Mouse (Mus musculus) gonadal fat pad, adult 2 months (tissue): ENCODE results near the gene Tspan14. TPM values are rescaled to one million over a fixed set of nuclear protein-coding genes. Genes with fewer than 3 reads are reported as not detected.

Source experiments
- DNase-seq: peaks from one replicate; pipeline ENCODE4 v3.0.0-alpha.2; 2012; ENCODE audit warnings: low read depth
- polyA plus RNA-seq: library from polyadenylated mRNA; depleted of rRNA; stranded (reverse); fragments of >200 nt; gene quantifications from 2 replicates; pipeline ENCODE4 v1.2.3, GENCODE M21; 2012

Tspan14 gene
- polyA plus RNA-seq, 1 experiment: 100 TPM

- no peak for DNase-seq
Observed at GRCm38 (mm10) chr14:40952715-40953114, 13.9 kb downstream of the Tspan14 start.

GRCm38 (mm10) chr14:40952301-40952700, 14.3 kb downstream of the Tspan14 start:
- DNase-seq: no peak

GRCm38 (mm10) chr14:40949730-40950614, 16.6 kb downstream of the Tspan14 start:
- DNase-seq: no peak

- DNase-seq: no peak
Observed at GRCm38 (mm10) chr14:40949047-40949446, 17.6 kb downstream of the Tspan14 start.

GRCm38 (mm10) chr14:40948522-40948921, 18.1 kb downstream of the Tspan14 start:
- no peak for DNase-seq

GRCm38 (mm10) chr14:40947431-40948394, 18.9 kb downstream of the Tspan14 start:
- DNase-seq: no peak

- no peak for DNase-seq
Observed at GRCm38 (mm10) chr14:40943802-40944201, 22.8 kb downstream of the Tspan14 start.

- DNase-seq: no peak
Observed at GRCm38 (mm10) chr14:40942429-40942828, 24.2 kb downstream of the Tspan14 start.

- DNase-seq: no peak
Observed at GRCm38 (mm10) chr14:40938380-40938987, 28.1 kb downstream of the Tspan14 start.

- DNase-seq: no peak
Observed at GRCm38 (mm10) chr14:40937052-40937451, 29.6 kb downstream of the Tspan14 start.

- DNase-seq: no peak
Observed at GRCm38 (mm10) chr14:40935481-40935880, 31.1 kb downstream of the Tspan14 start.

- no peak for DNase-seq
Observed at GRCm38 (mm10) chr14:40935054-40935453, 31.6 kb downstream of the Tspan14 start.

- no peak for DNase-seq
Observed at GRCm38 (mm10) chr14:40933328-40933727, 33.3 kb downstream of the Tspan14 start.

GRCm38 (mm10) chr14:40932225-40932624, 34.4 kb downstream of the Tspan14 start:
- DNase-seq: no peak

- no peak for DNase-seq
Observed at GRCm38 (mm10) chr14:40931115-40931829, 35.3 kb downstream of the Tspan14 start.

- no peak for DNase-seq
Observed at GRCm38 (mm10) chr14:40929943-40930342, 36.7 kb downstream of the Tspan14 start.

- DNase-seq: no peak
Observed at GRCm38 (mm10) chr14:40928897-40929296, 37.7 kb downstream of the Tspan14 start.

GRCm38 (mm10) chr14:40927041-40927440, 39.6 kb downstream of the Tspan14 start:
- no peak for DNase-seq

GRCm38 (mm10) chr14:40924378-40925113, 42.1 kb downstream of the Tspan14 start:
- no peak for DNase-seq

GRCm38 (mm10) chr14:40921241-40921640, 45.4 kb downstream of the Tspan14 start:
- no peak for DNase-seq

- no peak for DNase-seq
Observed at GRCm38 (mm10) chr14:40919521-40919920, 47.1 kb downstream of the Tspan14 start.
